Mouse (Mus musculus): ENCODE results near the gene Fars2. TPM values are rescaled to one million over a fixed set of nuclear protein-coding genes. Genes with fewer than 3 reads are reported as not detected.

The Fars2 gene
- total RNA-seq, 2 experiments from 2014 or later, result 45.2 to 51.2 TPM

DNA sequence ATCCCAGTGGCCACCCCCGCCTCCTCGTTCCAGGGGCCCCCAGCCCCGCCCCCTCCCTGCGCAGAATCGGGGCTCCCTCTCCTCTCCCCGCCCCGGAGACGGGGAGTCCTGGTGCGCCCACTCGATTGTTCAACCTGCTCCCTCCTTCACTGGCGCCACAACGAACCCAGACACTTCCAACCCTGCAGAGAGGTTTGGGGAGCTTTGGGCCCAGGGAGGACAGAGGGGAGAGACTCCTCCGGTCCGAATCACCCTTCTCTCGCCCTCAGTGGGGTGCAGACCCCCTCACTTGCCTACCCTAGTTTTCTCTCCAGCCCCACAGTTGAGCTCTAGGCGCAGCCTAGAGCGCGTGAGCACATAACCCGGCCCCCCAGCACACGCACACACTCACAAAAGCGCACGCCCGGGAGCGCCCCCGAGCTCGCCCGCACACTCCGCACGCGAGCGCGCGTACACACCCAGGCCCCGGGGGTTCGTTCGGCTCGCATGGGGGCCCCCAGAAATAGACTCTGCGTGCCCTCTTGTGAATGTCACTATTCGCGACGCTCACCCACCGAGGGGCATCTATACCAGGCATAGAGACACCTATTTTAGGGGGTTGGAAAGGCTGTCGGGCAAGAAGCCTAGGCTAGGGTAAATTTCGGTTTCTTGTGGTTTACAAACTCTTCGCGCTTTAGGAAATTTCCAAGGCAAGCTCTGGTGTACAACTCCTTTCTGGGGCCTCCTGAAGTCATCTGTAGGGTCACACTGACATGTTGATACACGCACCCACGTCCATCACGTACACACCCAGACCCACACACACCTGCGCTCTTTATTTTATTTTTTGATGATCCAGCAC, 617.7 kb downstream of the Fars2 start, which contains the start of gene Nrn1:
Gene Nrn1, minus strand, starts transcription at position 401 of the 841 bp plus-strand sequence.
- no peak for ATAC-seq (replicated peaks; ENCODE audit: low FRiP score, poor library complexity, severe bottlenecking)

DNA sequence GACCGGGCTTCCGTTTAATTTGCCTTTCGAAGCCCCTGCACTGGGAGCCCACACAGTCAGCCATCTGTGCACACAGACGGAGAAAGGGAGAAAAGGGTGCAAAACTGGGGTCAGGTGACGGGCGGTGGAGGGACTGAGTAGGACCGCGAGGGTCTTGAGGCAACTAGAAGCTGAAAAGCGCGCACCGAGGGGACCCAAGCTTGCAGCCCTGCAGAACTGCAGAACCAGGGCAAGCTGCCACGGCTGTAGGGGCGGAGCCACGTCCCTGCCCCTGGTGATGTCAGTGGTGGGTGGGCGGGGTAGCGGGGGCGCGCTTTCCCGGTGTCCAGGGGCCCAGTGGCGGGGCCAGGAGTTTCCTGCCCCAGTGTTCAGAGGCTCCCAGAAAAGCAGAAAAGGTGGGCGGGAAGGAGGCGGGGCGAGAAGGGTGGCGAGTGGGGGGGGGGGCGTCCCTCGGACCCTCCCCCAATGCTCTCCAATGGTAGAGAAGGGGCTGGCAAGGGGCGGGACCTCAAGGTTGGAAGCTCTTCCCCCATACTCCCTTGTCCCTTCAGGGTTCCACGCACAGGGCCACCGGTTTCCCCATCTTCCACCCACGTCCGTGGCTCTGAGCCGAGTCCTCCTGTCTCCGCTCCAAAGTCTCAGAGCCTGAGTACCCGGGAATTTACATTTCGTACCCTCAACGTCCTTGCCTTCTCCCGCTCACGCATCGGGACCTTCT, 618.8 kb downstream of the Fars2 start:
- ATAC-seq (replicated peaks; ENCODE audit: low FRiP score, poor library complexity, severe bottlenecking), result no peak

- no peak for ATAC-seq (replicated peaks; ENCODE audit: low FRiP score, poor library complexity, severe bottlenecking)
Measured at GRCm38 (mm10) chr13:36736619-36736996, 619.4 kb downstream of the Fars2 start.

DNA sequence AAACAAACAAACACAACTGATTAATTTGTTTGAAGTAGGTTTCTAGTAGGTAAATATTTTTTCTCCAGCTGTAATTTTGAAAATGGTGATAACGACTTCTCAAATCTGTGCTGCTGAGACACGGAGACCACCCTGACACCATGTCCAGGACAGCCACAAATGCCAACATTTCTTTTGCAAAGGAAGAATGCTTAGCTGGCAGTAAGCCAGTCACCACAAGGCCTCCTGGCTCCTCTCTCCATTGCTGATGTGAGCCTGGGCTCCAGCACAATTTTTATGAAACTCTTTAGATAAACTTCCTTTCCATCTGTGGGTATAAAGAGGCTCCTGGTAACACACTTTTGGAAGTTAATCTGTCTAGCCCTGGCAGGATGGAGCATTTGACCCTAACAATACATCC, 632.8 kb downstream of the Fars2 start:
- no peak for ATAC-seq (replicated peaks; ENCODE audit: low FRiP score, poor library complexity, severe bottlenecking)

DNA sequence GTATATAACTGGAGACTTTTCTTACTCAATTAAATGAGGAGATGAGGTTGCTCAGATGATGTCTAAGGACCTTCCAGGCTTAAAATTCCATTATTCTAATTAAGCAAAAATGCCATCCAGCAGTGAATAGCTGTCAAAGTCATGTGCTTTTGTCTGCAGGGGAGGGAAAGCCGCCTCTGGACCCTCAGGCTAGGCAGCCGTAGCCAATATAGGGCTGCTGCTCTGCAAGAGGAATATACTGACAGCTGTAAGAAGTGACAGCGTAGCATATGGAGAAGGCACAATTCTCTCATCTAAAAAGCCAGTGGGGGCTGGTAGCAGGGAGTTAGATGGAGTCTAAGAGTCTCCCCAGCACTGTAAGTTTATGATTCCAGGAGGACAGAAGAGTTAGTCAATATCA, 634.6 kb downstream of the Fars2 start:
- ATAC-seq (replicated peaks; ENCODE audit: low FRiP score, poor library complexity, severe bottlenecking), result no peak

GRCm38 (mm10) chr13:36766801-36767200, 649.6 kb downstream of the Fars2 start:
- no peak for ATAC-seq (replicated peaks; ENCODE audit: low FRiP score, poor library complexity, severe bottlenecking)

Other genes with a start within 250 kb of the Fars2 start
- 5.6 and 11.3 TPM in 2 replicates for gene Rpp40, start 211.1 kb upstream of the Fars2 start, total RNA-seq (2015; ENCODE audit: low replicate concordance)
- 0.56 and 0.77 TPM in 2 replicates for gene Rpp40, start 211.1 kb upstream of the Fars2 start, total RNA-seq (2017; ENCODE audit: low replicate concordance)
- gene Ppp1r3g, start 158.6 kb upstream of the Fars2 start, total RNA-seq (2015; ENCODE audit: low replicate concordance), result not detected in 2 replicates
- not detected in 2 replicates for gene Ppp1r3g, start 158.6 kb upstream of the Fars2 start, total RNA-seq (2017; ENCODE audit: low replicate concordance)
- gene Lyrm4, start 114 bp downstream of the Fars2 start, total RNA-seq (2015; ENCODE audit: low replicate concordance), result 3.8 and 9.6 TPM in 2 replicates
- gene Lyrm4, start 114 bp downstream of the Fars2 start, total RNA-seq (2017; ENCODE audit: low replicate concordance), result 7.2 and 8.5 TPM in 2 replicates